Mouse (Mus musculus) liver, embryonic 15.5 days (tissue): ENCODE data around the gene Aurkaip1. TPM values are rescaled to one million over a fixed set of nuclear protein-coding genes. Genes with fewer than 3 reads are reported as not detected.

Source experiments
- microRNA-seq: library from miRNA; unstranded; fragments of <30 nt; microRNA quantifications from one replicate; pipeline ENCODE4, GENCODE M21; 2016
- polyA plus RNA-seq: library from polyadenylated mRNA; unstranded; fragments of >200 nt; fragmentation: Nextera tagmentation; extraction: Ambion mirVana; gene quantifications from 2 replicates; pipeline ENCODE4 v1.2.1, GENCODE M21; 2015

Aurkaip1 gene
- polyA plus RNA-seq, 1 experiment from 2014 or later, result 108 TPM

Small RNAs within 50 kb of the gene (microRNA-seq; reads per million reads assigned to microRNA genes)
- gene Gm27743, result not detected

Other genes starting within 250 kb of the Aurkaip1 start
- gene Slc35e2, start 229.9 kb upstream of the Aurkaip1 start, polyA plus RNA-seq, result 5.4 and 5.9 TPM in 2 replicates
- gene Cdk11b, start 206.4 kb upstream of the Aurkaip1 start, polyA plus RNA-seq, result 18.6 and 19.9 TPM in 2 replicates
- gene Gm10563, start 185.9 kb upstream of the Aurkaip1 start, polyA plus RNA-seq, result not detected in 2 replicates
- gene Mmp23, start 177.9 kb upstream of the Aurkaip1 start, polyA plus RNA-seq, result 4.9 TPM in 2 replicates
- gene Mib2, start 162.1 kb upstream of the Aurkaip1 start, polyA plus RNA-seq, result 3.8 and 5.2 TPM in 2 replicates
- 0.24 and 0.48 TPM in 2 replicates for gene Fndc10, start 136.9 kb upstream of the Aurkaip1 start, polyA plus RNA-seq
- gene Ssu72, start 126.5 kb upstream of the Aurkaip1 start, polyA plus RNA-seq, result 52.0 and 52.4 TPM in 2 replicates
- gene Tmem240, start 96.5 kb upstream of the Aurkaip1 start, polyA plus RNA-seq, result 0.08 and 0.10 TPM in 2 replicates
- 47.9 and 56.5 TPM in 2 replicates for gene Atad3a, start 70.2 kb upstream of the Aurkaip1 start, polyA plus RNA-seq
- gene Vwa1, start 56.6 kb upstream of the Aurkaip1 start, polyA plus RNA-seq, result 0.33 and 0.54 TPM in 2 replicates
- gene Tmem88b, start 45.4 kb upstream of the Aurkaip1 start, polyA plus RNA-seq, result 0.13 and 0.22 TPM in 2 replicates
- 0.07 TPM in 1 of 2 replicates, not detected in the other for gene Ankrd65, start 40.8 kb upstream of the Aurkaip1 start, polyA plus RNA-seq
- 135 and 141 TPM in 2 replicates for gene Mrpl20, start 28.4 kb upstream of the Aurkaip1 start, polyA plus RNA-seq
- 65.6 and 77.1 TPM in 2 replicates for gene Ccnl2, start 18.8 kb upstream of the Aurkaip1 start, polyA plus RNA-seq
- 7.7 and 9.9 TPM in 2 replicates for gene Mxra8, start 8.4 kb downstream of the Aurkaip1 start, polyA plus RNA-seq
- 5.0 and 6.9 TPM in 2 replicates for gene Dvl1, start 16.1 kb downstream of the Aurkaip1 start, polyA plus RNA-seq
- 0.08 and 0.15 TPM in 2 replicates for gene Tas1r3, start 32.1 kb downstream of the Aurkaip1 start, polyA plus RNA-seq
- 7.5 and 8.9 TPM in 2 replicates for gene Cptp, start 38.2 kb downstream of the Aurkaip1 start, polyA plus RNA-seq
- 34.3 and 37.6 TPM in 2 replicates for gene Ints11, start 38.3 kb downstream of the Aurkaip1 start, polyA plus RNA-seq
- 14.3 and 15.6 TPM in 2 replicates for gene Pusl1, start 60.5 kb downstream of the Aurkaip1 start, polyA plus RNA-seq
- gene Acap3, start 60.5 kb downstream of the Aurkaip1 start, polyA plus RNA-seq, result 6.5 and 8.5 TPM in 2 replicates
- gene Ube2j2, start 112.6 kb downstream of the Aurkaip1 start, polyA plus RNA-seq, result 50.2 and 51.2 TPM in 2 replicates
- gene C1qtnf12, start 131.0 kb downstream of the Aurkaip1 start, polyA plus RNA-seq, result 76.3 and 81.9 TPM in 2 replicates
- 4.4 and 4.6 TPM in 2 replicates for gene B3galt6, start 161.4 kb downstream of the Aurkaip1 start, polyA plus RNA-seq
- 77.0 and 81.4 TPM in 2 replicates for gene Sdf4, start 161.6 kb downstream of the Aurkaip1 start, polyA plus RNA-seq
- gene Tnfrsf4, start 182.6 kb downstream of the Aurkaip1 start, polyA plus RNA-seq, result 0.23 and 0.51 TPM in 2 replicates
- 0.66 and 0.73 TPM in 2 replicates for gene Tnfrsf18, start 194.9 kb downstream of the Aurkaip1 start, polyA plus RNA-seq
- gene Ttll10, start 228.1 kb downstream of the Aurkaip1 start, polyA plus RNA-seq, result 0.22 and 0.58 TPM in 2 replicates